Mouse (Mus musculus): ENCODE measurements around the gene Mipep. TPM values are rescaled to one million over a fixed set of nuclear protein-coding genes. Genes with fewer than 3 reads are reported as not detected.
A peak's percentile ranks its signal among the peaks of the same experiment; 100 is the strongest.

Gene Mipep
- polyA plus RNA-seq, 1 experiment from 2014 or later: 18.8 TPM

DNA sequence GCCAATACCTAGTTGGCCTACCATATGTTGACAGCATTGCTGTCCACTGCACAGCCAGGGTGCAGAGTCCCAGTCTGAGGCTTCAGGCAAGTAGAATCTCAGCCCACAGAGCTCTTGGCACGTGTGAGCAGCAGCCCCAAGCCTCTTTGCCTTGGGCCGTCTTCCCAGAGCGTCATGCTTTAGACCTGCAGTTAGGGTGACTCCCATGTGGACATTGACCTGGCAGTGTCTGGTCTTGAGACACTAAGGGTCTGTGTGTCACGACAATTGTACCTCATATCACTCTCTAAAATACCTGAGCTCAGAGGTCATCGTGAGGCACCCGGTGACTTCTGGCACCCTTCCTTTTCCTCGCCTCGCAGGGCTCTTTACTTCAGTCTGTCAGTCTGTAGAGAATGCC, 25.3 kb upstream of the Mipep start:
- H3K4me2 ChIP-seq: no peak overlapping the region

DNA sequence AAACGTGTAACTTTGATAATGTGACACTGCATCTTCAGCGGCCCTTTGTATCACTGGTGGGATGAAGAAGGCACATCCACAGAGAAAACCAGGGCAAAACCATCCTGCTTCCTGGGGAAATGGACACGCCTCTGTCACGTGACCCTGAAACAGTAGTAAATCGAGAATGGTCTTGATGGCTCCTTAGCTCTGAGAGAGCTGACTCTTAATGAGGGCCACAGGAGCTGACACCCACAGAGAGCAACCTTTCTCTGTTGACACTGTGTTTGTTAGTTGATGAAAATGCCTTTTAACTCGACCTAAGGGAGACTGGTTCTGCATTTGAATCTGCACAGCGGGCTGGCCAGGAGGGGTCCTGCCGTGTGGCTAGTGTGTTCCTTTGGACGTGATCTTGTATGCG, 22.6 kb upstream of the Mipep start:
- Histone ChIP-seq H3K4me1 (peaks cover 6% of the 10 kb centered on the region; the same call in 1 of the 2 replicates), H3K36me3 (0 out of 2 replicates have a peak, but pooled peaks cover 7% of the 10 kb centered on the region), H3K9ac (replicated peaks) (no peak overlapping the region), H3K4me3 (replicated peaks) (no peak overlapping the region), H3K27me3 (replicated peaks) (no peaks in the 10 kb centered on the region), H3K27ac (replicated peaks) (no peak overlapping the region), H3K9me3 (replicated peaks) (no peaks in the 10 kb centered on the region), H3K4me2 (no peak overlapping the region)
- 67% methylated on average over 10 of the region's 10 CpGs for WGBS
- no peak for ATAC-seq (ENCODE audit: low FRiP score)

More for the DNA sequence above, 25.3 kb upstream of the Mipep start:
- Histone ChIP-seq H3K9ac (replicated peaks) (no peak overlapping the region), H3K27ac (replicated peaks) (no peak overlapping the region), H3K4me1 (peaks cover 3% of the 10 kb centered on the region; the same call in 1 of the 2 replicates), H3K4me3 (replicated peaks) (no peak overlapping the region), H3K9me3 (replicated peaks) (no peaks in the 10 kb centered on the region), H3K27me3 (replicated peaks) (no peaks in the 10 kb centered on the region), H3K36me3 (0 out of 2 replicates have a peak, but pooled peaks cover 7% of the 10 kb centered on the region)
- no peak for ATAC-seq (ENCODE audit: low FRiP score)
- WGBS: 94% methylated on average over 8 of the region's 8 CpGs

DNA sequence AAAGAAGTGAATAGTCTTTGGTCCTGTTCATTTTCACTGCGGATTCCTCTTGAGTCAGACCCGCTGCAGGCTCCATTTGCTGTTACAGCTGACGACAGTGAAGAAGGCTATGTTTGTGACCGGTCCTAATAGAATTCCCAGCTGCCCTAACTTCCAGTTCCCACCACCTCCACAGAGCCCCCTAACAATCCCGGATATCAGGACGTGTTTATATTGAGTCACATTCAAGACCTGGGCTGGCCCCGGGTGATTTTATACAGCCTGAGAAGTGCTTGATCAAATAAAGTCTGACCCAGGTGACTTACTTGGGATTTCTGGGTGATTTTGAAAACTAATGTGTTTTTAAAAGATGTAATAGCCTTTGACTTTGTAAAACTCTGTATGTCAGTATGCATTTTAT, 21.6 kb upstream of the Mipep start:
- no peak overlapping the region for H3K9ac ChIP-seq (replicated peaks)
- H3K9me3 ChIP-seq (replicated peaks): no peaks in the 10 kb centered on the region
- no peak overlapping the region for H3K4me2 ChIP-seq
- 0 out of 2 replicates have a peak, but pooled peaks cover 3% of the 10 kb centered on the region for H3K36me3 ChIP-seq
- no peaks in the 10 kb centered on the region for H3K27me3 ChIP-seq (replicated peaks)
- WGBS: 83% methylated on average over 7 of the region's 7 CpGs
- no peak overlapping the region for H3K27ac ChIP-seq (replicated peaks)
- H3K4me1 ChIP-seq: peaks cover 6% of the 10 kb centered on the region; the same call in 1 of the 2 replicates
- H3K4me3 ChIP-seq (replicated peaks): no peak overlapping the region
- ATAC-seq (ENCODE audit: low FRiP score): no peak

DNA sequence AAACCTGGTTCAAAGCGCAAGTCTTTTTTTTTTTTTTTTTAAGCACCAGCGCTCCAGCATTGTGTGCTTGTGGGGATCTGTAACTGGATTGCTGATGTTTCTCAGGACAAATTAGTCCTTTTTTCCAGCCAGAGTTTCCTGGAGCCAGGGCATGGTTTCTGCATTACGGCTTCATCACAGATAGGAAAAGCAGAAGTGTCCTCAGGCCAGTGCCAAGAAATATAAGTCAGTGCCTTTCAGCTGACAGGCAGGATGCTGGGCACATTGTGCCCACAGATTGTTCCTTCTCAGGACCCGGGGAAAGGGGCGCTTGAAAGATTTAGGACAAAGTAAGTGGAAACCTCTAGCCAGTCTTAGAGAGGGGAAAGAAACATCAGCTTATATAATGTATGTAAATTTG, 20.6 kb upstream of the Mipep start:
- no peak overlapping the region for H3K27ac ChIP-seq (replicated peaks)
- WGBS: 72% methylated on average over 5 of the region's 5 CpGs
- no peak for ATAC-seq (ENCODE audit: low FRiP score)
- no peaks in the 10 kb centered on the region for H3K9me3 ChIP-seq (replicated peaks)
- no peaks in the 10 kb centered on the region for H3K27me3 ChIP-seq (replicated peaks)
- no peak overlapping the region for H3K9ac ChIP-seq (replicated peaks)
- no peak overlapping the region for H3K4me3 ChIP-seq (replicated peaks)
- peaks cover 6% of the 10 kb centered on the region; the same call in 1 of the 2 replicates for H3K4me1 ChIP-seq
- no peak overlapping the region for H3K4me2 ChIP-seq
- 0 out of 2 replicates have a peak, but pooled peaks cover 3% of the 10 kb centered on the region for H3K36me3 ChIP-seq

DNA sequence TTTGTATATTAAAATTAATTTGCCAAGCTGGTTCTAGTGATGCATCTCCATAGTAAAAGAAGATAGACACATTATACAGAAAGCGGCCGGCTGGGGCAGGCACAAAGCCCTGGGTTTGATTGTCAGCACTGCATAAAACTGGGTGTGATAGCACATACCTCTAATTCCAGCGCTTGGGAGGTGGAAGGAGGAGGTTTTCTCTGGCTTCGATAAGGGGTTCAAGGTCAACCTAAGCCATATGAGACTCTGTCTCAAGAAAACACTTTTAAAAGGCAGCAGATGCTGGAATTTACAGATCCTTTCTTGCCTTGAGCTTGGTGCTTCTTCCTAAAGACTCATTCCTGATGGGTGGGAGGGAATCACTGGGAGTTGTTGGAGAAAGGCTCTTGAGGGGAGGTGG, 19.8 kb upstream of the Mipep start:
- 88% methylated on average over 4 of the region's 4 CpGs for WGBS
- Histone ChIP-seq H3K9ac (replicated peaks) (no peak overlapping the region), H3K4me3 (replicated peaks) (no peak overlapping the region), H3K36me3 (0 out of 2 replicates have a peak, but pooled peaks cover 3% of the 10 kb centered on the region), H3K27ac (replicated peaks) (no peak overlapping the region), H3K4me1 (peaks cover 6% of the 10 kb centered on the region; the same call in 1 of the 2 replicates), H3K4me2 (no peak overlapping the region), H3K27me3 (replicated peaks) (no peaks in the 10 kb centered on the region), H3K9me3 (replicated peaks) (no peaks in the 10 kb centered on the region)
- no peak for ATAC-seq (ENCODE audit: low FRiP score)

DNA sequence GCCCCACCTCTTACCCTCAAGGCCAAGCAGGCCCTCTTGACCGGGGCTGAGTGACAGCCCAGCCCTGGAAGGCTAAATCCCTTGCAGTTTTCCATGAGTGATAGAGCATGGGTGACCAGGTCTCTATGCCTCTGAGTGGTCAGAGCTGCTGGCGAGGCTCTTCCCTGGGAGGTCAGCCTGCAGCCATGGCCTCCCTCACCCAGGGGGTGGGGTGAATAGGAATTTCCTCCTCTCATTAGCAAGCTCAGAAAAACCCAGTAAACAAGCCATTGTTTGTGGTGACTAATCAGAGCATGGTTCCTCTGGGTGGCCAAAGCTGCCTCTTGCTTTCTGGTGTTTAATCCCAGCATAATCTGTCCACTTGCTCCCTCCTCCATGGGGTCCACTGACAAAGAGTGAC, 19.3 kb upstream of the Mipep start:
- Histone ChIP-seq H3K4me2 (no peak overlapping the region), H3K36me3 (0 out of 2 replicates have a peak, but pooled peaks cover 3% of the 10 kb centered on the region), H3K4me3 (replicated peaks) (no peak overlapping the region), H3K4me1 (peaks cover 6% of the 10 kb centered on the region; the same call in 1 of the 2 replicates), H3K9ac (replicated peaks) (no peak overlapping the region), H3K27ac (replicated peaks) (no peak overlapping the region), H3K27me3 (replicated peaks) (no peaks in the 10 kb centered on the region), H3K9me3 (replicated peaks) (no peaks in the 10 kb centered on the region)
- WGBS: 85% methylated on average over 2 of the region's 2 CpGs
- no peak for ATAC-seq (ENCODE audit: low FRiP score)

DNA sequence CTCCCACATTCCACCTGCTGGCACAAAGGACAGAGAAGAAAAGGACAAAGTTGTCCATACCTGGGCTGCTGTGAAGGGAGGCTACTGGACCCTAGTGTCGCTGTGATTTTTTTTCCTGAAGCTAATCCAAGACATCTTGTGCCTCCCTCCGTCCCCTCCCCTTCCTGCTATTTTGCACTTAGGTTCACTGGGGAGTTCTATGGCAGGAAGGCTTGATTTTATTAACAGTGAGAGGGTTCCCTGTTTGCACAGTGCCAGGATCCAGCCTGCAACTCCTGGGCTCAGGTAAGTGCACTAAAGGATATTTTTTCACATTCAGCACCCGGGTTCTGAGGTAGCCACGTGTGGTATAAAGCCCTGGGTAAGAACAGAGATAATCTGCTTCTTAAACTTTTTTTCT, 16.5 kb upstream of the Mipep start, which contains the start of gene C1qtnf9:
Gene C1qtnf9, plus strand, starts transcription at position 251 of the 400 bp plus-strand sequence.
- no peaks in the 10 kb centered on the region for H3K36me3 ChIP-seq
- H3K4me2 ChIP-seq: no peak within 1 kb of the TSS
- peaks cover 6% of the 10 kb centered on the region; the same call in 1 of the 2 replicates for H3K4me1 ChIP-seq
- H3K9ac ChIP-seq (replicated peaks): no peak within 1 kb of the TSS
- no peak within 1 kb of the TSS for H3K4me3 ChIP-seq (replicated peaks)
- no peak for ATAC-seq (ENCODE audit: low FRiP score)
- no peak within 1 kb of the TSS for H3K27ac ChIP-seq (replicated peaks)
- no peaks in the 10 kb centered on the region for H3K27me3 ChIP-seq (replicated peaks)
- H3K9me3 ChIP-seq (replicated peaks): no peaks in the 10 kb centered on the region
- WGBS: 83% methylated on average over 4 of the region's 4 CpGs

DNA sequence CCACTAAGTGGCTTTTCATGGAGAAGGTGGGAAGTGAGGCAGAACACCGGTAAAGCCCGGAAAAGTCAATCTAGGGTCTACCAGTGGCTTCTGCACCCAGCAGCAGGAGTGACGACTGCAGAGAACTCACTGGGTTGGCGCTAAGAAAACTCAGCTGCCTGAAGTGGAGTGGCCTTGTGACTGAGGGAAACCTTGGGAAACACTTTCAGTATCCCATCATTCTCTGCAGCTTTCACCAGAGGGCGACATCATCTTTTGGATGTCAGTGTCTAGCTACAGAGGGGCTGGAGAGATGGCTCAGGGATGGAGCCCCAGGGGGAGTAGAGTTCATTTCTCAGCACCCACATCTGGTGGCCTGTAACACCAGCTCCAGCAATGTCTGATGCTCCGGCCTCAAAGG, 15.0 kb upstream of the Mipep start:
- Histone ChIP-seq H3K4me2 (no peak overlapping the region), H3K27ac (replicated peaks) (no peak overlapping the region), H3K9me3 (replicated peaks) (no peaks in the 10 kb centered on the region), H3K4me3 (replicated peaks) (no peak overlapping the region), H3K36me3 (no peaks in the 10 kb centered on the region), H3K4me1 (no peaks in the 10 kb centered on the region), H3K27me3 (replicated peaks) (no peaks in the 10 kb centered on the region), H3K9ac (replicated peaks) (no peak overlapping the region)
- ATAC-seq (ENCODE audit: low FRiP score): no peak
- WGBS: 43% methylated on average over 6 of the region's 6 CpGs

DNA sequence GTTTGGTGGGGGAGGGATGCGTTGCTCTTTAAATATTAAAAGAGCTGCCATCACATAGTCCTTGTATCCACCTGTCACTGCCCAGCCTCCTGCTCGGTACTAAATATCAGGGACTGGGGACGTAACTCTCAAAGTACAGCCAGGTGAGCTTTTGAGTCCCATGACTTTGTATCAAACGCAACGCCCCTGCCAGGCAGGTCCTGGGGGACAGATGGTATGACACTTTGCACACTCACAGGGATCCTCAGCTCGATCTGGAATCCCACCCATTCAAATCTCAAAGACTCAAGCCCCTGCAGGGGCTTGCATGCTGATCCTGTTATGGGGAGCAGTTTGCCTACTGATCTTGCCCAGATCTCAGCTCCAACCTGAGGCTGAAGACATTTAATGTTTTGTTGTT, 13.8 kb upstream of the Mipep start:
- Histone ChIP-seq H3K27me3 (replicated peaks) (no peaks in the 10 kb centered on the region), H3K4me1 (no peaks in the 10 kb centered on the region), H3K4me3 (replicated peaks) (no peak overlapping the region), H3K9ac (replicated peaks) (no peak overlapping the region), H3K36me3 (no peaks in the 10 kb centered on the region), H3K4me2 (peak overlapping the region; percentile 59), H3K27ac (replicated peaks) (no peak overlapping the region), H3K9me3 (replicated peaks) (no peaks in the 10 kb centered on the region)
- ATAC-seq (ENCODE audit: low FRiP score): peak; percentile 33; the same call in 1 of the 2 replicates
- WGBS: 77% methylated on average over 6 of the region's 6 CpGs

DNA sequence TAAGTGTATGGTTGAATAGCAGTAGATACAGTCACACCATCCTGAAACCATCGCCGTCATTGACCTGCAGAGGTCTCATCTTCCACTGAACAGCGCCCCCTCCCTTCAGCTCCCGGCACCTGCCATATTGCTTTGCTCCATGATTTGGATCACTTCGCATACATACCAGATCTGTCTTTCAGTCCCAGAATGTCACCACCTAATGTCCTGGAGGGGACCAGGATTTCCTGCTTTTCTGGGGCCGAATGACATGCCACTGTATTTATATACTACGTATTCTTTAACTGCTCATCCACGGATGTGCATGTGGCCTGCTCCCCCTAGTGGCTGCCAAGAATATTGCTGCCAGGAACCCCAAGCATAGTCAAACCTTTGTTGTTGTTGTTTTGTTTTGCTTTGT, 13.3 kb upstream of the Mipep start:
- H3K4me3 ChIP-seq (replicated peaks): peak overlapping the region; percentile 38
- no peaks in the 10 kb centered on the region for H3K4me1 ChIP-seq
- H3K4me2 ChIP-seq: peak overlapping the region; percentile 59
- H3K9ac ChIP-seq (replicated peaks): no peak overlapping the region
- H3K36me3 ChIP-seq: no peaks in the 10 kb centered on the region
- peak; percentile 82 for ATAC-seq (ENCODE audit: low FRiP score)
- WGBS: 5% methylated on average over 8 of the region's 8 CpGs
- no peaks in the 10 kb centered on the region for H3K9me3 ChIP-seq (replicated peaks)
- no peaks in the 10 kb centered on the region for H3K27me3 ChIP-seq (replicated peaks)
- no peak overlapping the region; the same call in 1 of the 2 replicates for H3K27ac ChIP-seq (replicated peaks)

DNA sequence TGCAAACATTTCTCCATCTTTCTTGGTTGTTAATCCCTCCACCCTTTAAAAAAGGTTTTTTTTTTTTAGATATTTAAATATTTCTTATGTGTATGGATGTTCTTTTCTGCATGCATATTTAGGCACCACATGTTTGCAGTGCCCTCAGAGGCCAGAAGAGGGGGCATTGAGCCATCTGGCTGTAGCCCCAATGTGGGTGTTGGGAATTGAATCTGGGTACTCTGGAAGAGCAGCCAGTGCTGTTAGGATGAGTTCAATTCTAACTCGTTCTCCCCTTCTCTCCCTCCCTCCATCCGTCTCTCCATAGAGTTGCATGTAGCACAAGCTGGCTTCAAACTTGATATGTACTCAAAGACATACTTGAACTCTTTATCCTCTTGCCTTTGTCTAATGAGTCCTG, 10.9 kb upstream of the Mipep start:
- no peak overlapping the region for H3K4me3 ChIP-seq (replicated peaks)
- H3K4me1 ChIP-seq: no peaks in the 10 kb centered on the region
- no peaks in the 10 kb centered on the region for H3K36me3 ChIP-seq
- no peak overlapping the region for H3K9ac ChIP-seq (replicated peaks)
- H3K9me3 ChIP-seq (replicated peaks): no peaks in the 10 kb centered on the region
- H3K27me3 ChIP-seq (replicated peaks): no peaks in the 10 kb centered on the region
- no peak for ATAC-seq (ENCODE audit: low FRiP score)
- no peak overlapping the region for H3K27ac ChIP-seq (replicated peaks)
- 87% methylated on average over 2 of the region's 2 CpGs for WGBS
- H3K4me2 ChIP-seq: no peak overlapping the region

DNA sequence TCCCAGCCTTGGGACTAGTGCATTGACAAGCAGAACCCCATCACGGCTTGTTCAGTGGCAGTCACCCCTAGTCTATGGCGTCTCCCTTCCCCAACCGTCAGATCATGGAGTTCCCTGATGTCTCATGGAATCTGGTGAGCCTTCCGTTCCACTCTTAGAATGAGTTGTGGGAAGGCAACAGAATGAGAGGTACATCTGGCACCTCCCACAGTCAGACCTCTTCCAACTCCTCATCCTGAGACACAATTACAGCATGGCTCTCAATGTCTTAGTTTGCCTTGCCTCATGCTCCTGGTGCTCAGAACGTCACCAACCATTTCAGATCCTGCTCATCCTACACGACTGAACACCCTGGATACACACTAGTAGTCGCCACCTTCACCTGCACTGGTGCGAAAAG, 7.9 kb upstream of the Mipep start:
- no peaks in the 10 kb centered on the region for H3K4me1 ChIP-seq
- no peak for ATAC-seq (ENCODE audit: low FRiP score)
- no peaks in the 10 kb centered on the region for H3K36me3 ChIP-seq
- H3K4me3 ChIP-seq (replicated peaks): no peak overlapping the region
- WGBS: 90% methylated on average over 8 of the region's 8 CpGs
- H3K27me3 ChIP-seq (replicated peaks): no peaks in the 10 kb centered on the region
- H3K9ac ChIP-seq (replicated peaks): no peak overlapping the region
- no peak overlapping the region for H3K27ac ChIP-seq (replicated peaks)
- H3K4me2 ChIP-seq: no peak overlapping the region
- no peaks in the 10 kb centered on the region for H3K9me3 ChIP-seq (replicated peaks)
